Mouse (Mus musculus) G1E-ER4 (cell line): Measurements from ENCODE around the gene Ppp1r11. TPM values are rescaled to one million over a fixed set of nuclear protein-coding genes. Genes with fewer than 3 reads are reported as not detected.

Source experiments
- GATA1 ChIP-seq: IDR thresholded peaks from one replicate; pipeline ENCODE4 v1.8.0; 2012; ENCODE audit warnings: low read length, inconsistent platforms
- polyA plus RNA-seq: library from polyadenylated mRNA; stranded (reverse); fragments of >175 nt; gene quantifications from 2 replicates; pipeline ENCODE4 v1.2.3, GENCODE M21; 2012

Ppp1r11 gene
- polyA plus RNA-seq, 1 experiment: 252 TPM

DNA sequence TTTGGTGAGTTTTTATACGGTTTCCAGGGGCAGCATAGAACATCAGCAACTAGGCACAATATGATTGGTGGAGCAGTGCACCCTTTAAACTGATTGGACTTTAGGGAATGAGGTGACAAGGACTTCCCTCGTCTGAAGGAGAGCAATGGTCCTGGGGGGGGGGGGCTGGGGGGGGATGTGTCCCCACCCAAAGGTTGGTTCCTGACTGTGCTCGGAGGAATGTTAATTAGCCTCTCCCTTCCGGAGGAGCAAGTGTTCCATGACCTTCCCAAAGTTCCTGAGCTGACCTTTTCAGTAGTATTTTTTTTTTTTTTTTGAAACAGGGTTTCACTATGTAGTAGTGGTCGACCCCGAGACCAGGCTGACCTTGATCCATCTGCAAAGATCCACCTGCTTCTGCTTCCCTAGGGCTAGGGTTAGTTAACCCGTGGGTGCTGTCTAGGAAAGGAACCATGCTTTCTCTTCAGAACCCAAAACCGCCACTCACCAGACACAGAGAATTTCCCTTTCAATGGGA, 21.8 kb upstream of the Ppp1r11 start:
- TF ChIP-seq GATA1: no peak

GRCm38 (mm10) chr17:36972791-36973190, 21.2 kb upstream of the Ppp1r11 start:
- TF ChIP-seq GATA1: no peak

DNA sequence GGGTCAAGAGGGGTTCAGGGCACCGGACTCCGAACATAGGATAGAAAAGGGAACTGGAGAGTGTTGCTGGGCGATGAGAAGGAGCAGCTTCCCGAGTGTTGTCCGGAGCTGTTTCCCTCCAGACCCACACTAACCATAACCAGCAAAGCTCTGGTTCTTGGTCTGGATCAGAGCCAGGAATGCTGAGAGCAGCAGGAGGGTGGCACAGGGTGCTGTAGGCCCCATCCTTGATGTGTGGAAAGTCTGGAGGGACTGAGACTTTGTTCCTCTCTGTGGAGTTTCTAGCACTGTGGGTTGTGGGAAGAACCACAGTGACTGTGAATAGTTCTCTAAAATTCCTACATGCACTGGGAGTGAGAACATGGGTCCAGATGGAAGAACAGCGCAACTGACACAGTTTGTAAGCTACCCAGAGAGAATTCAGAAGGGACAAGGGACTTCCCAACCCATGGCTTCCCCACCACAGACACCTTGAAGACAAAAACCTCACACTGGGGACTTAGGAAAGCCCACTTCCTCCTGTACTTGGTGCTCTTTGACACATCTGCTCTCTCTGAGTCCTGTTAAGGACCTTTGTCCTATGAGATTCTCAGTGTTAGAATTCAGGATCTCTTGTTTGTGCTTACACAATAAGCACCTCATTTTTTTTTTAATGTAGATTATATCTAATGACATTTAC, 19.8 kb upstream of the Ppp1r11 start:
- no peak for TF ChIP-seq GATA1

GRCm38 (mm10) chr17:36970316-36970890, 18.9 kb upstream of the Ppp1r11 start:
- TF ChIP-seq GATA1: no peak

GRCm38 (mm10) chr17:36966875-36967274, 15.3 kb upstream of the Ppp1r11 start:
- no peak for TF ChIP-seq GATA1

GRCm38 (mm10) chr17:36961125-36961524, 9.6 kb upstream of the Ppp1r11 start:
- TF ChIP-seq GATA1: no peak

DNA sequence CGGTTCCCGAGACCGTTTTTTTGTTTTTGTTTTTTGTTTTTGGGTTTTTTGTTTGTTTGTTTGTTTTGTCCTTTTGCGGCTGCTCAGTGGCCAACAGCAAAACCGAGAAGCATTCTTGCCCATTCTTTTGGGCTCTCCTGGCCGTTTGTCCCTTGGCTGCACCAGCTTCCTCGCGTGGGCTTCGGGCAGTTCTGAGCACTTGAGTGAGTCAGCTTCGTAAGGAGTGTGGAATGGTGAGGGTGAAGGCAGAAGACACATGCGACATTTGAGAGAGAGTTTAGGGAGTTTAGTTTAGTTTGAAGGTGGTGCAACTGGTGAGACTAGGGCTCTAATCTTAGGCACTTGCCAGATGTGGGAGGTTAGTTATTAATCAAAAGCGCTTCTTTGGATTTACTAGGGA, 7.3 kb upstream of the Ppp1r11 start:
- TF ChIP-seq GATA1: no peak

- TF ChIP-seq GATA1: no peak
Measured at GRCm38 (mm10) chr17:36957999-36958743, 6.6 kb upstream of the Ppp1r11 start, which contains the start of the genes Znrd1 and Znrd1as. Gene Znrd1, minus strand, starts transcription at chr17:36958559. Gene Znrd1as, plus strand, starts transcription at chr17:36958592.

- TF ChIP-seq GATA1: no peak
Measured at GRCm38 (mm10) chr17:36953062-36953461, 1.5 kb upstream of the Ppp1r11 start.

- TF ChIP-seq GATA1: no peak
Measured at GRCm38 (mm10) chr17:36952631-36953030, 1.1 kb upstream of the Ppp1r11 start.

- TF ChIP-seq GATA1: no peak
Measured at GRCm38 (mm10) chr17:36949265-36949664, 2.3 kb downstream of the Ppp1r11 start.

- no peak for TF ChIP-seq GATA1
Measured at GRCm38 (mm10) chr17:36948286-36948685, 3.3 kb downstream of the Ppp1r11 start.

- TF ChIP-seq GATA1: no peak
Measured at GRCm38 (mm10) chr17:36947051-36947819, 4.3 kb downstream of the Ppp1r11 start.

DNA sequence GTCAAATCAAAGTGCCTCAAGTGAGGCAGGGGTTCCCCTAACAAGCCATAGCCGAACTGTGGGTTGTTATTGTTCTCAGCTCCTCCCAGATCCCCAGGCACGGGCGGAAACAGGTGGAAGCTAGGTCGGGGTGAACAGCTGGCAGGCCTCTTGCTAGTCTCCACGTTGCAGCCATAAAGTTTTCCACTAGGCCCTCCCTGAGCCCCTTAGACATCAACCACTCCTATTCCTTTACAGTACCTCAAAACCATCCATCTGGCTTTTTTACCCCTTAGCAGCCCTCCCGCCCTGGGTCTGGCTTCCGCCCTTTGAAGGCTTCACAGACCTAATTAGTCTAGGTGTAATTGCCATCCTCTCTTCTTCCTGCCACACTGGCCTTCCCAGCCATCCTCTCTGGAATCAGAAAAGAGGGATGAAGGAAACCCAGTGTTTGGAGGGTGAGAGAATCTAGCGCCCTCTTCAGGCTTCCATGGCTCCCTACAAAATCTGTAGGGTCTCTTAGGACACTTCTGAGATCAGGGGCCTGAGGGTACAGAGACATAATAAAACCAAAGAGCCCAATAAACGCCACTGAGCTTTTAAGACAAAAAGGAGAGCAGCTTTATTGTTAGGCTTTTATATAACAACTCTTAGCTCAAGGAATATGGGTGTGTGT, 7.3 kb downstream of the Ppp1r11 start:
- TF ChIP-seq GATA1: no peak

GRCm38 (mm10) chr17:36943691-36944090, 7.8 kb downstream of the Ppp1r11 start:
- no peak for TF ChIP-seq GATA1
